Mouse (Mus musculus) embryonic stem cell, embryonic (primary cell): ENCODE measurements at regions not wholly inside any gene's neighbourhood (a gene's known extent, or its start where the extent isn't known, plus 50 kb on each side); places are given as distances from the start of the nearest gene placed in this dataset.

ENCODE experiments used
- CTCF ChIA-PET, 4 experiments: fragments of 300-600 bp in 2 of 4; fragments of 350-600 bp in 2 of 4; sonication (Branson Sonifier 250); formaldehyde crosslinking; loops; one replicate each; lab custom pipeline; 2022; ENCODE audit warnings: inconsistent platforms in 2 of 4; lab: Charles Lee
- POLR2A ChIA-PET, 4 experiments: fragments of 300-600 bp in 2 of 4; fragments of 350-600 bp in 2 of 4; sonication (Branson Sonifier 250); formaldehyde crosslinking; loops; one replicate each; lab custom pipeline; 2022; ENCODE audit warnings: antibody characterized with exemption in 4 of 4, inconsistent platforms in 1 of 4; lab: Charles Lee

GRCm38 (mm10) chr17:49205564-49205963 lies 222.6 kb upstream of the Mocs1 start:
- ChIA-PET CTCF (interaction anchor here in 3 of 4 experiments (0.6 to 1.9 kb wide), 5 partner anchors 12 to 1888 kb away, joined by 3 to 8 read pairs (median 5); no protein-coding TSS in a partner anchor), POLR2A (no interaction called here)

DNA sequence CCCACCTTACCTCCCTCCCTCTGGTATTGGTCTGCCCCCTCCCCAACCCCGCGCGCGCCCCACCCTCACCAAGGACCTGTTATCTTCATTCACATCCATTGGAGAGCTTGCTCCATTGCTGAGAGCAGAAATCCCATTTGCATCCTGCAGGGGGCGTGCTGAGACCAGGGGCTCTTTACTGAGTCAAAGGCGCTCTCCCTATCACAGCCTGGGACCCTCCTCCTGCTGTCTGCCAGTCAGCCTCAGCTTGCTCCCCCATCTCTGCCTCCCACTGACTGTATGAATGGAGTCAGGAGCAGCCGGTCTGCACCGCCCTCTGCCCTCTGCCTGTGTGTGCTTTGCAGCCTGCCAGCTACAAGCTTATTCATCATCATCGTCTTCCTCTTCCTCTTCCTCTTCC lies 221.5 kb upstream of the Mocs1 start:
- POLR2A ChIA-PET: interaction anchor here (0.6 to 1.1 kb wide), 4 partner anchors 18 to 795 kb away, joined by 3 to 4 read pairs (median 3); no protein-coding TSS in a partner anchor
- CTCF ChIA-PET: interaction anchor here (0.6 to 3.0 kb wide), 46 partner anchors 9 to 1080 kb away, joined by 3 to 20 read pairs (median 4); partner anchors contain the start of gene Lrfn2 (in 2 of the 4)

DNA sequence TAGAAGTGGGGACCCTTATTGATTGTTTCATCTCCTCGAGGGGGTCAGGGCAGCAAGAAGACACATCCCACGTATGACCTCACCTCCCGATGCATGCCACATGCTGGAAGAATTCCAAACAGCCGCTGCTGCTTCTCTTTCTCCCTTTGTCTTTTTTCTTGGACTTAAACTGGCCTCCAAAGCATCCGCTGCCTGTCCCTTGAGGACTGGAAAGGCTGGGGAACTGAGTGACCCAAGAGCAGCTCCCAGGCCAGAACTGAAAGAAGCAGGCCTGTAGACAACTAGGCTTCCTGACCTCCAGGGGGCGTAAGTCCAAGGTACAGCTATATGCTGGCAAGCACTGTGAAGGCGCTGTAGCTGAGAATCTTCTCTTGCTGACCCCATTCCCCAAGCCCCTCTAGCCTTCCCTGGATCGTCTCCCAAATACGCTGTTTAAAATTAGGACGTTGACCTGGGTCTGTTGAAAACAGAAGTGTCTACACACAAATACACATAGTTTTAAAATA lies 219.8 kb upstream of the Mocs1 start:
- ChIA-PET POLR2A (interaction anchor here in 1 of 4 experiments (0.7 kb wide), 1 partner anchor 209 kb away, joined by 3 read pairs; no protein-coding TSS in a partner anchor), CTCF (interaction anchor here (0.5 to 3.0 kb wide), 29 partner anchors 13 to 1218 kb away, joined by 3 to 20 read pairs (median 3); partner anchors contain the start of genes Lrfn2 (in 1 of the 4) and Treml2 (in 1 of the 4))

GRCm38 (mm10) chr17:49212918-49213317 lies 215.2 kb upstream of the Mocs1 start:
- ChIA-PET POLR2A (no interaction called here), CTCF (interaction anchor here in 1 of 4 experiments (1.3 kb wide), 1 partner anchor 17 kb away, joined by 3 read pairs; no protein-coding TSS in a partner anchor)

DNA sequence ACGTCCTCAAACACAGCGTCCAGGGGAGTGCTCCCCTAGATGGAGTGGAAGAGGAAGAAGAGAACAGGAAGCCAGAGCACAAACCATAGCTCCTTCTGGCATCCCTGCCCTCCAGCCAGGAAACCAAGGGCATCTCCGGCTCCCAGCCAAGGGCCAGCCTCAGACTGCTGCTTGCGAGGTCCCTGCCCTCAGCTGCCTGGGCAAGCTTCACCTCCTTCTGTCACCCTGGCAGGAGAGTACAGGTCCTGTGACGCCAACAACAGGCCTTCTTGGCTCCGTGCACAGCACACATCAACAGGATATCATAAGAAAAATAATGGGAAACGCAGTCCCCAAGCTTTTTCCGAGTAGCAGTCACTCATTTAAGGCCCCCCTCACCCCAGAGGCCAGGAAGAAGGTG lies 212.9 kb upstream of the Mocs1 start:
- ChIA-PET CTCF (interaction anchor here in 1 of 4 experiments (2.6 kb wide), 1 partner anchor 9 kb away, joined by 5 read pairs; no protein-coding TSS in a partner anchor), POLR2A (interaction anchor here in 1 of 4 experiments (0.7 to 0.8 kb wide), 2 partner anchors 10 to 238 kb away, joined by 3 read pairs; no protein-coding TSS in a partner anchor)

GRCm38 (mm10) chr17:49219512-49220197 lies 208.5 kb upstream of the Mocs1 start:
- POLR2A ChIA-PET: no interaction called here
- CTCF ChIA-PET: interaction anchor here in 3 of 4 experiments (0.5 to 1.0 kb wide), 3 partner anchors 13 to 572 kb away, joined by 5 to 8 read pairs (median 5); no protein-coding TSS in a partner anchor

GRCm38 (mm10) chr17:49223212-49223611 lies 204.9 kb upstream of the Mocs1 start:
- CTCF ChIA-PET: interaction anchor here in 1 of 4 experiments (1.6 kb wide), 1 partner anchor 17 kb away, joined by 3 read pairs; no protein-coding TSS in a partner anchor

GRCm38 (mm10) chr17:49223651-49224050 lies 204.5 kb upstream of the Mocs1 start:
- POLR2A ChIA-PET: no interaction called here
- CTCF ChIA-PET: interaction anchor here in 1 of 4 experiments (1.6 kb wide), 1 partner anchor 17 kb away, joined by 3 read pairs; no protein-coding TSS in a partner anchor

More at GRCm38 (mm10) chr17:49223212-49223611, 204.9 kb upstream of the Mocs1 start:
- POLR2A ChIA-PET: no interaction called here

DNA sequence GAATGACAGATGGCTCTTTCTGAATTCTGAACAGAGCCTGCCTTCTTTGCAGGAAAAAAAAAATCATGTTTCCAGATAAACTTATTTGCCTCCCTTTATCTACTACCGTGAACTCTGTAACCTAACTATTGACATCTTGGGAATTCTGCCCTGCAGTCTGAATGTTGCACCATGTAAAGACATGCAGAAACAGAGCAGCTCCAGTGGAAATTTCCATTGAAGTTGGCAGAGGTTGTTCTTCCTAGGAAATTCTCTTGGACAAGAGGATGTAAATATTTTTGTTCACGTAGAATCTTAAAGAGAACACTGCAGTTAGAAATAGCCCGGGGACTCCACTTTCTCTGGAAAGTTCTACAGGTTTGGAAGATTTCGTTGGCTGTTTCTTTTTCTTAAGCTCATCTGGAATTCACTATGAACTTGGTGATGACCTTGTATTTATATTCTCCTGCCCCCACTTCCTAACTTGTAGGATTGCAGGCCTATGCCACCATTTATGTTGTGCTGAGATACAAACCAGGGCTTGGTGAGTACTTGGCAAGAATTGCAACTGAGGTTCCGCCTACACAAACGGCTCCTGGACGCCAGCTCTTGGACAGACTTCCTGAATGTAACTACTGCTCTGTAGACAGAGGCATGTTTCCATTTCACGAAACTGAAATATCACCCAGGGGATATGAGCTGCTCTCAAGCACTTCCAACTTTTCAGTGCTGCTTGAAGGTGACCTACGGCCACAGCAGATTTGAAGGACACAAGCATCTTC lies 202.7 kb upstream of the Mocs1 start:
- ChIA-PET CTCF (no interaction called here), POLR2A (interaction anchor here in 1 of 4 experiments (1.1 kb wide), 1 partner anchor 10 kb away, joined by 3 read pairs; no protein-coding TSS in a partner anchor)

DNA sequence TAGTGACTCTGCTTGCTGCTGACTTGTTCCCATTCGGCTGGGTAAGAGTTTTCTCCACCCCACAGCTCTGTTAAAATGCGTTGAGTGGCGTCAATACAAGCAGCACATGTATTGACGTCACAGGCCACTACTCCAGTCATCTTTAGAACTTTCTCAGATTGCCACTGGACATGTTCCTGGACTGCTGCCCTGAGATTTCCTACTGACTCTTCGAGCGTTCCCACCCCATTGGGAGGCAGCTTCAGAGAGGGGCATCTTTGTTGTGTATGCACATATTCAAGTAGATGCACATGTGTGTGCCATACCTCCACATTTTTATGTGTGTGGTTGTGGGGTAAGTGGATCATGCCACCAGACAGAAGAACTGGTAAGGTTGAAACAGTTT lies 202.2 kb upstream of the Mocs1 start:
- CTCF ChIA-PET: no interaction called here

GRCm38 (mm10) chr17:49231287-49231686 lies 196.9 kb upstream of the Mocs1 start:
- ChIA-PET POLR2A (no interaction called here), CTCF (interaction anchor here in 2 of 4 experiments (0.7 to 1.2 kb wide), 3 partner anchors 23 to 298 kb away, joined by 3 to 7 read pairs (median 3); no protein-coding TSS in a partner anchor)

More for the DNA sequence above, 202.2 kb upstream of the Mocs1 start:
- POLR2A ChIA-PET: interaction anchor here in 1 of 4 experiments (1.1 kb wide), 1 partner anchor 11 kb away, joined by 3 read pairs; no protein-coding TSS in a partner anchor

- CTCF ChIA-PET: no interaction called here
Observed at GRCm38 (mm10) chr17:49240097-49240496, 188.1 kb upstream of the Mocs1 start.

GRCm38 (mm10) chr17:49243419-49243818 lies 184.7 kb upstream of the Mocs1 start:
- ChIA-PET CTCF (interaction anchor here in 3 of 4 experiments (0.6 to 0.9 kb wide), 5 partner anchors 36 to 395 kb away, joined by 3 to 9 read pairs (median 3); no protein-coding TSS in a partner anchor), POLR2A (interaction anchor here in 1 of 4 experiments (0.6 to 0.9 kb wide), 2 partner anchors 10 to 780 kb away, joined by 3 to 5 read pairs; no protein-coding TSS in a partner anchor)

More at GRCm38 (mm10) chr17:49240097-49240496, 188.1 kb upstream of the Mocs1 start:
- POLR2A ChIA-PET: interaction anchor here in 1 of 4 experiments (0.6 kb wide), 1 partner anchor 22 kb away, joined by 4 read pairs; no protein-coding TSS in a partner anchor

GRCm38 (mm10) chr17:49245013-49245412 lies 183.1 kb upstream of the Mocs1 start:
- CTCF ChIA-PET: interaction anchor here in 3 of 4 experiments (0.6 to 1.4 kb wide), 14 partner anchors 10 to 1366 kb away, joined by 3 to 7 read pairs (median 4); partner anchors contain the start of gene Lrfn2 (in 1 of the 3)

GRCm38 (mm10) chr17:49247215-49247614 lies 180.9 kb upstream of the Mocs1 start:
- ChIA-PET POLR2A (no interaction called here), CTCF (no interaction called here)

More at GRCm38 (mm10) chr17:49245013-49245412, 183.1 kb upstream of the Mocs1 start:
- POLR2A ChIA-PET: no interaction called here

DNA sequence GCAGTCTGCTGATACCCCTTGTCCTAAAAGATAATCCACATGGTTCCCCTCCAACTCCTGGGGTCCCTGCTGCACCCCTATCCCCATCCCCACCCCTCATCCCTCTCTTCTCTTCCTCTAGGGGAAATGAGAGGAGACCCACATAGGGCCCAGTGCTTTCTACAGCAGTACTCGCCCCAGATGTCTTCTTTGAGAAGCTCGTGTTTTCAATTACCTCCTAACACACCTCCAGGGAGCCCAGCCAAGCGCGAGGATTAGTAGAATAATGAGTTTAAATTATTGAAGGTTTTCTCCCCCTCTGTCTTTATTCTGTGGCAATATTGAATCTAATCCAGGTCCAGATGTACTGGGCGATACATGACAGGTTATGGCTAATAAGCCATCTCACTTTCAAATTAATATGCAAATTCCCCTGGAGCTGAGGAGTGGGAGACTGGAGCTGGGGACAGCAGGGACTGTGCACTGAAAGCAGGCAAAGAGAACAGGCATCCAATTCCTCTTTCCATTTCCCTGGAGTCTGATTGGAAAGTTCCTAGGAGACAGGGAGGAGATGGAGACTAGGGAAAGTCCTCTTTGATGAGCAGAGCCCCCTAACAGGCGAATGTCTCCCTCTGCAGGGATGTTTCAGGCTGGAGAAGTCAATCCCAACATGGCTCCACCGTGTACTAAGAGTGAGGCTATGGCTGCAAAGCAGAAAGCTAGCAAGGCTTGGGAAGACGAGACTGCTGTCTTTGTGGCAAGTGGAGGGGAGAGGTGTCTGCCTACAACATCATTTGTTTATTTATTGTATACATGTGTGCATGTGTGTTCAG lies 177.2 kb upstream of the Mocs1 start:
- CTCF ChIA-PET: interaction anchor here in 2 of 4 experiments (0.5 to 0.7 kb wide), 2 partner anchors 245 to 786 kb away, joined by 4 to 8 read pairs; no protein-coding TSS in a partner anchor

DNA sequence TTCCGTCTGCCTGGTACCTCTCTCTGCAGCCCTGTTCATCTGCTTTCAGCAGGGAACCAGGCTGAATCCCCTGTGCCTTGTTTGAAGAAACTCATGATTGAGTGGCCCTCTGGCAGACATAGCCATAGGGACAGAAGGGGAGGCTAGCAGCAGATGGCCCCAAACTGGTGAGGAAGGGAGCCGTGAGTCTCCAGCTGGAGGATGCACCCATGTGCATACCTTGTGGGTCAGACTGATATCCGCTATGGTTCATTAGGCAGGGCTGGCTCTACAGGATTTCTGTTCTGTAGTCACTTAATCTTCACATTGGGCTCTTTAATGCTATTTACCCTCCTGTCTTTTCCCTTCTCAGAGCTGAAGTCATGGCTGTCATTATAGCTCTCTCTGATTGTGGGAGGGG lies 175.9 kb upstream of the Mocs1 start:
- POLR2A ChIA-PET: no interaction called here
- CTCF ChIA-PET: no interaction called here

More for the DNA sequence above, 177.2 kb upstream of the Mocs1 start:
- POLR2A ChIA-PET: no interaction called here
